Mouse (Mus musculus): ENCODE results near the gene Tssc4.

Gene Tssc4

DNA sequence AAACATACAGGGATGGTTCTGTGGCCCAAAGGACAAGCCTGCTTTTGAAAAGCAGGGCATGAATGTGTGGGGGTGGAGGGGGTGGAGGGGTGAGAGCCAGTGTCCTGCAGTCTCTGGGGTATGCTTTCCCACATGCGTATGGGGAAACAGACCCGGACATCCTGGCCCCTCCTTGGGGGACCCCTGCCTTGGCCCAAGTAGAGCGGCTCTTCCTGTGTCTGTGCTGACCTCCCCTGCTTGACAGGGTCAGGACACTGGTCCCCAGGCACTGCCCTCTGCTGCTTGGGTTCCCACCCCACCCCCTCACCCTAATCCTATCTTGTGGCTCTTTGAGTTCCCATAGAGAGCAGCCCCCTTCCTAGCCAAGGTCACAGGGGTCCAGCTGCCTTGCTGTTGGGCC, 40.6 kb downstream of the Tssc4 start:
- no peak for DNase-seq (ENCODE audit: low spot score in 2 of 2)

DNA sequence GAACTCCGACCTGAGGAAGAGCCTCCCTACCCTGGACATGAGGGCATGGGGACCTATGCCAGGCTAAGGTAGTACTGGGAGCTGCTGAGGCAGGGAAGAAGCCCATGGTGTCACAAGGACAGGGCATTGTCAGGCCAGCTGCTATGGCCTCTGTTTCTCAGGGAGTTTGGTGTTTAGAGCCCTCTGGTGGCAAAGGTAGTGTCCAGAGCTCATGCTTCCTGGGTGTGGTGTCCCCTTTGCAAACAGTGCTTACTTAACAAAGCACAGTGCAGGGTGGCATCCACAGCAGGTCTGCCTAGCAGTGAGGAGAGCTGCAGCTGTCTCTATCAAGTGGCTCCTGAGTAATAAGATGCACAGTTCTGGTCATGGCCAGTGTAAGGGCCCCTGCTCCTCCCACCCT, 41.8 kb downstream of the Tssc4 start:
- no peak for DNase-seq (ENCODE audit: low spot score in 2 of 2)

DNA sequence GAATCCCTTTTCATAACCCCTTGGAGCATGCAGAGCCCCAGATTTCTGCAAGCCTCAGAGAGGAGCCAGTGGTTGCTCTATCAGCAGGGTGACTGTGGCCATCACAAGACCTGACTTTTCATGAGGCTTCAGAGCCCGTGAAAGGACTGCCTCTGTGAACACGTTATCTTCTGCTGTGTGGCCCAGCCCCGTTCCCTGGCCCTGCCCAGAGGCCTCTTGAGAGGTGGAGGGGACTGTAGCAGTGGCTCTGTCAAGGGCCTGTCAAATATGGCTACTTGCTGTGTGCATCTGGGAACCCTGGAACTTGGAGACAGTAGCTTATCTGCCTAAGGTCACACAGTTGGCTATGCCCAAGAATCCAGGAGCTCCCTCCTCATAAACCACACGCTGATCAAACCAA, 42.7 kb downstream of the Tssc4 start:
- DNase-seq (ENCODE audit: low spot score in 2 of 2) = no peak

DNA sequence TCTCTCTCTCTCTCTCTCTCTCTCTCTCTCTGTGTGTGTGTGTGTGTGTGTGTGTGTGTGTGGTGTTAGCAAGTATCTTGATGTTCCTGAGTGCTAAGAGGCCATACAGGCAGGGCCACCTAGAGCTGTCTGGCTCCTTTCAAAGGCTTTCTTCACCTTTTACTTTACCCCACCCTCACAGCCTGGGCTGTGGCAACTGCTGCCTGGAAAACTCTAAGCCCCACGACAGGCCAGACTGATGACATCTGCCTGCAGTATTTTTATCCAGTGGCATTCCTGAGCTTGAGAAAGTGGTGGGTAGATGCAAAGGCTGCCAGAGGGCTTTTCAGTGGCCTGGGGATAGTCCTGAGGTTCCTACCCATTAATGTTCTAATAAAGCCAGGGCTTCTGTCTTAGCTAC, 43.3 kb downstream of the Tssc4 start:
- DNase-seq (ENCODE audit: low spot score in 2 of 2) = no peak

DNA sequence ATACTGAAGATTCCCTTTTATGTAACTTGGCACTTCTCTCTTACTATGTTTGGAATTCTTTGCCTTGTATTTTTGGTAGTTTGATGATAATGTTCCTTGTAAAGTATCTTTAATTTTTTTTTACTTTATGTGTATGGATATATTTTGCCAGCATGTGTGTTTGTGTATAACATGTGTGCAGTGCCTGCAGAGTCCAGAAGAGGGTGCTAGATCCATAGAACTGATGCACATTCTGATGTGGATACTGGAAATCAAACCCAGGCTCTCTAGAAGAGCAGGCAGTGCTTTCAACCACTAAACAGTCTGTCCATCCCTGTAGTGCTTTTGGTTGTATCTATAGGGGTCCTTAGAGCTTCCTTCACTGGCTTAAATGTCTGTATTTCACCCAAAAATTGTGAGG, 45.7 kb downstream of the Tssc4 start:
- no peak for DNase-seq (ENCODE audit: low spot score in 2 of 2)

DNA sequence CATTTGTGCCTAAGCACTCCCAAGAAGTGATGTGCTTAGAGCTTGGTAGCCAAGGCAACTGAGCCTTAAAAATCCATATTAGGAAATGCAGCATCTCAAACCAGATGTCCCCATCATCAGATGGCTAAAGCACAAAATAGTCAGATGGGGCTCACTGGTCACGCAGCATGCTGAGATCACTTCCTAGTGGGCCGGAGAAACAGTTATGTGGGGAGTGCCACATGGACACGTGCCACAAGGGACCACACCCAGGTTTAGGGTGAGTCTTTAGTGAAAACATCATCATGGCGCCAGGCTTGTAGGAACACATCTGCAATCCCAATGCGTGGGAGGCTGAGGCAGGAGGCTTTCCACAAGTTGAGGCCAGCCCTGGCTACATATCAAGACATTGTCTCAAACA, 47.5 kb downstream of the Tssc4 start:
- DNase-seq (ENCODE audit: low spot score in 2 of 2) = no peak

DNA sequence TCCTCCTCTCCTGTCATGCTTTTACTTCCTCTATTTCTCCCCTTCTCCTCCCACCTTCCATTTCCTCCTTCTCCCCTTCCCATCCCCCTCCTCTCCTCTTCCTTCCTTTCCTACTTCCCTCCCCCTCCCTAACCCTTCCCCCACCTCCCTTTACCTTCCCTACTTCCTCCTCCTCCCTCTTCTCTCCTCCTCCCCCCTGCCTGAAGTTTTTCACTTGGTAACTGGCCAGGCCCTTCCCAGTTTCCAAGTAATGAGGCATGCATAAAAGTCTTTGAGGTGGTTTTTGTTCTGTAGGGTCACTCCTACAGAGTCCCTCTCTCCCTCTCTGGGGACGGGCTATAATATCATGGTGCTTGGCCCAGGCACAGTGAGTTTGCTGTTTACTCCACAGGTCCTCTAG, 50.4 kb downstream of the Tssc4 start:
- no peak for DNase-seq (ENCODE audit: low spot score in 2 of 2)

DNA sequence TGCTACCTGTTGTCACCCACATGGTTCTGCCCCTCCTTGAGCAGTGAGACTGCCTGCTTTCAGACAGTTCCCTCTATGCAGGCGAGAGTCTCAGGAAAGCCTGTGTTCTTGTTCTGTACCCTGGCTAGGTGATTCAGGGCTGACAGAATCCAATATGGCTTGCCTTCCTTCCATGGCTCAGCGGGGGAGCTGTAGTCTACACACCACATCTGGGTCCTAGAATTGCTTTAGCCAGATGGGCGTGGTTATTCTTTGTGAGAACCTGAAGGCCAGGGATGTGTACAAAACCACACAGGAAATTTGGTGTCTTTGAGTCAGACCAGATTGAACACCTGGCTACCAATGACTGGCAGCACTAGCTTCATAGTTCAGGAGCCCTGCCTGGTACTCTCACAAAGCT, 50.8 kb downstream of the Tssc4 start:
- DNase-seq (ENCODE audit: low spot score in 2 of 2) = no peak
